Mouse (Mus musculus) CH12F3 (cell line): ENCODE data around the gene Apeh.

Source experiments
- in situ Hi-C: fragments of 300-500 bp; cut with MboI; formaldehyde crosslinking; loops from 2 replicates; pipeline ENCODE4 v1.14.3; 2020; ENCODE audit warnings: low sequenced_read_pairs

The Apeh gene

GRCm38 (mm10) chr9:108120671-108121070 lies 26.3 kb upstream of the Apeh start:
- in situ Hi-C loops = no loop called here

- in situ Hi-C loops = no loop called here
Observed at GRCm38 (mm10) chr9:108119891-108120411, 25.5 kb upstream of the Apeh start.

GRCm38 (mm10) chr9:108117143-108117542 lies 22.7 kb upstream of the Apeh start:
- in situ Hi-C loops = no loop called here

- in situ Hi-C loops = no loop called here
Observed at GRCm38 (mm10) chr9:108115290-108116077, 21.1 kb upstream of the Apeh start.

- in situ Hi-C loops = no loop called here
Observed at GRCm38 (mm10) chr9:108112719-108113340, 18.4 kb upstream of the Apeh start.

GRCm38 (mm10) chr9:108111593-108112121 lies 17.3 kb upstream of the Apeh start:
- in situ Hi-C loops = no loop called here

- in situ Hi-C loops = no loop called here
Observed at GRCm38 (mm10) chr9:108111101-108111592, 16.7 kb upstream of the Apeh start.

- in situ Hi-C loops = no loop called here
Observed at GRCm38 (mm10) chr9:108110160-108110559, 15.8 kb upstream of the Apeh start.

- in situ Hi-C loops = no loop called here
Observed at GRCm38 (mm10) chr9:108107867-108108266, 13.5 kb upstream of the Apeh start.

GRCm38 (mm10) chr9:108106090-108106489 lies 11.7 kb upstream of the Apeh start:
- in situ Hi-C loops = no loop called here

- in situ Hi-C loops = no loop called here
Observed at GRCm38 (mm10) chr9:108105549-108105863, 11.1 kb upstream of the Apeh start.

GRCm38 (mm10) chr9:108104766-108105548 lies 10.6 kb upstream of the Apeh start:
- in situ Hi-C loops = no loop called here

GRCm38 (mm10) chr9:108099619-108100018 lies 5.2 kb upstream of the Apeh start:
- in situ Hi-C loops = no loop called here

- in situ Hi-C loops = no loop called here
Observed at GRCm38 (mm10) chr9:108095949-108096712, 1.7 kb upstream of the Apeh start.

- in situ Hi-C loops = no loop called here
Observed at GRCm38 (mm10) chr9:108095518-108095917, 1.1 kb upstream of the Apeh start.

- in situ Hi-C loops = no loop called here
Observed at GRCm38 (mm10) chr9:108094998-108095411, 599 bp upstream of the Apeh start.

- in situ Hi-C loops = no loop called here
Observed at GRCm38 (mm10) chr9:108093586-108093985, 820 bp downstream of the Apeh start.

GRCm38 (mm10) chr9:108090611-108091120 lies 3.7 kb downstream of the Apeh start:
- in situ Hi-C loops = no loop called here

GRCm38 (mm10) chr9:108085261-108085660 lies 9.1 kb downstream of the Apeh start:
- in situ Hi-C loops = no loop called here

- in situ Hi-C loops = no loop called here
Observed at GRCm38 (mm10) chr9:108083561-108083960, 10.8 kb downstream of the Apeh start.
